Mouse (Mus musculus): ENCODE results near the gene Prnp. TPM values are rescaled to one million over a fixed set of nuclear protein-coding genes. Genes with fewer than 3 reads are reported as not detected.

Prnp gene
- polyA plus RNA-seq, 1 experiment from 2014 or later = 111 TPM

- H3K9me3 ChIP-seq (replicated peaks; ENCODE audit: control insufficient read depth, low read length) = no peaks in the 10 kb centered on the region
- DNase-seq (ENCODE audit: low spot score) (no peak), ATAC-seq (no peak)
- peaks cover 3% of the 10 kb centered on the region; the same call in 1 of the 2 replicates for H3K27me3 ChIP-seq (replicated peaks; ENCODE audit: control insufficient read depth, insufficient read depth, low read length)
- WGBS = 55% methylated on average over 9 of the region's 9 CpGs
- no peak overlapping the region for H3K27ac ChIP-seq (ENCODE audit: low read depth, low read length)
- H3K4me3 ChIP-seq (ENCODE audit: low read depth, low read length) = no peak overlapping the region
- H3K4me1 ChIP-seq (ENCODE audit: control insufficient read depth, insufficient read depth, low read length) = no peaks in the 10 kb centered on the region
- no peak overlapping the region for H3K4me2 ChIP-seq (ENCODE audit: low read length)
- no peak overlapping the region for H3K9ac ChIP-seq (ENCODE audit: low read length)
- H3K36me3 ChIP-seq (ENCODE audit: control insufficient read depth, insufficient read depth, low read length) = no peaks in the 10 kb centered on the region
Observed at GRCm38 (mm10) chr2:131957731-131958222, 48.0 kb downstream of the Prnp start.

DNA sequence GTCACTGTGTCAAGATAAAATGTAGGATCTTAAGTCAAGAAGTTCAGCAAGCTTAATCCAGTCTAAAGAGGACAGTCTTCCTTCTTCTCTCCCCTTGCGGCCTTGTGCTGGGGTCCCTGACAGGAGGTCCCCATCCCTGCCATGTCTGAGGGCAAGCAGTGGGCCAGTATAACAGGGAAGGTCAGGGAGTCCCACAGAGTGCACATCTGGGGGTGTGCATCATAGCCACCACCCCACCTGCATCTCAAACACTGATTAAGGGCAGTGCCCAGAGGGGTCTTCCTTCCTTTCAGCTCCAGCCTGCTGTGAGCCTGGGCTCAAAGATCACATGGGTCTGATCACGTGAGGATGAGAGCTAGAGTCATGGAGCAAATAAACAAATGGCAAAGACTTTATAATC is 51.9 kb downstream of the Prnp start:
- Histone ChIP-seq H3K4me3 (ENCODE audit: low read depth, low read length) (no peak overlapping the region), H3K9ac (ENCODE audit: low read length) (no peak overlapping the region), H3K36me3 (ENCODE audit: control insufficient read depth, insufficient read depth, low read length) (no peaks in the 10 kb centered on the region), H3K27me3 (replicated peaks; ENCODE audit: control insufficient read depth, insufficient read depth, low read length) (no peaks in the 10 kb centered on the region), H3K4me1 (ENCODE audit: control insufficient read depth, insufficient read depth, low read length) (no peaks in the 10 kb centered on the region), H3K9me3 (replicated peaks; ENCODE audit: control insufficient read depth, low read length) (no peaks in the 10 kb centered on the region), H3K4me2 (ENCODE audit: low read length) (no peak overlapping the region), H3K27ac (ENCODE audit: low read depth, low read length) (no peak overlapping the region)
- ATAC-seq (no peak), DNase-seq (ENCODE audit: low spot score) (no peak)
- 83% methylated on average over 2 of the region's 2 CpGs for WGBS

DNA sequence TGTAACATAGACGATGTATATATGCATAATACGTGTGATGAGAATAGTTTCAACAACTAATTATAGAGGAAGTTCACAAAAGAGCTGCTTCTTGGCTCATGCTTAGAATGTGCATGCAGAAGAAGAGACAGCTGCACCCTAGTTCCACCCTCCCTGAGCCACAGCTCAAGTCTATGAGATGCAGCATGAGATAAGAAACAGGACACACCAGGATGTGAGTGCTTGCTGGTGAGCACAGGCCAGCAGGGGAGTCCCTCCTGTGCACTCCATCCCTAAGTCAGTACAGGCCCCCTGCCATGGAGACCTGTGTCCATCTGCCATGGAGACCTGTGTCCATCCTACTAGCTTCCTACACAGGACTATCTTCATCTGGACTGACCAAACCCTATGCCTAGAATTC is 60.9 kb downstream of the Prnp start:
- H3K4me2 ChIP-seq (ENCODE audit: low read length) = no peak overlapping the region
- WGBS = 96% methylated on average over 2 of the region's 2 CpGs

DNA sequence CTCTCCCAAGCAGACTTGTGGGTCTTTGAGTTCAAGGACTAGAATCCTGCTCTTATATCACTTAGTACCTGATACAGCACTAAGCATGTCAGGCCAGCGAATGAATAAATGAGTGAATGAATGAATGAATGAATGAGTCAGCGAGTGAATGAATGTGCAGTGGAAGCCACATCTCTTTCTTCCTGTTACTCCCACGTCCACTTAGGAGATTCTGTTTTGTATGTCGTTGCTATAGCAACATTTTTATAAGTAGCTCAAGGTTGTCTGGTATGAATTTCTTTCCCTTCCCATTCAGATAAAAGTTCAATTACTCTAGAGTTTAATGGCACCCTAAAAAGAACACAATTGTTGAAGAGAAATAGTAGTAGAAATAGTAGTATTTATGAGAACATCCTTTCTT is 61.4 kb downstream of the Prnp start:
- Histone ChIP-seq H3K27me3 (replicated peaks; ENCODE audit: control insufficient read depth, insufficient read depth, low read length) (no peaks in the 10 kb centered on the region), H3K4me1 (ENCODE audit: control insufficient read depth, insufficient read depth, low read length) (no peaks in the 10 kb centered on the region), H3K4me2 (ENCODE audit: low read length) (no peak overlapping the region), H3K9ac (ENCODE audit: low read length) (no peak overlapping the region), H3K4me3 (ENCODE audit: low read depth, low read length) (no peak overlapping the region), H3K27ac (ENCODE audit: low read depth, low read length) (no peak overlapping the region), H3K36me3 (ENCODE audit: control insufficient read depth, insufficient read depth, low read length) (no peaks in the 10 kb centered on the region), H3K9me3 (replicated peaks; ENCODE audit: control insufficient read depth, low read length) (no peaks in the 10 kb centered on the region)
- no peak for DNase-seq (ENCODE audit: low spot score)
- 81% methylated on average over 4 of the region's 4 CpGs for WGBS
- no peak for ATAC-seq

More for the DNA sequence above, 60.9 kb downstream of the Prnp start:
- Histone ChIP-seq H3K9ac (ENCODE audit: low read length) (no peak overlapping the region), H3K27me3 (replicated peaks; ENCODE audit: control insufficient read depth, insufficient read depth, low read length) (no peaks in the 10 kb centered on the region), H3K4me3 (ENCODE audit: low read depth, low read length) (no peak overlapping the region), H3K4me1 (ENCODE audit: control insufficient read depth, insufficient read depth, low read length) (no peaks in the 10 kb centered on the region), H3K27ac (ENCODE audit: low read depth, low read length) (no peak overlapping the region), H3K9me3 (replicated peaks; ENCODE audit: control insufficient read depth, low read length) (no peaks in the 10 kb centered on the region), H3K36me3 (ENCODE audit: control insufficient read depth, insufficient read depth, low read length) (no peaks in the 10 kb centered on the region)
- DNase-seq (ENCODE audit: low spot score) = no peak
- ATAC-seq = no peak

DNA sequence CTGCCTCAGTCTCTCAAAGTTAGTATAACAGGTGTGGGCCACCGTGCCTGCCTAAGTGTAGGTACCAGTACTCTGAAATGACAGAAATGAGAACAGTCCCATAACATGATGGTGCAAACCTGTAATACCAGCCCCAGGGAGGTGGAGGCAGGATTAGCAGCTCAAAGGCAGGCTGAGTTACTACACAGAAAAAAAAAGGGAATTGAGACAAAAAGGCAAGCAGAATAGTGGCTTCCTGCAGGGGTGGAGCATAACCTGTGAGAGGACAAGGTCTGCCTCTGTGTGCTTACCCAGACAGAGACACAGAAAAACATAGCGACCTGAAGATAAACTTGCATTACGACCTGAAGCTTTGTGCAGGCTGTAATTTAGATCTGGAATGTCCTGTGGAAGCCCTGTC is 66.9 kb downstream of the Prnp start:
- H3K9me3 ChIP-seq (replicated peaks; ENCODE audit: control insufficient read depth, low read length) = no peaks in the 10 kb centered on the region
- H3K4me2 ChIP-seq (ENCODE audit: low read length) = no peak overlapping the region
- H3K9ac ChIP-seq (ENCODE audit: low read length) = no peak overlapping the region
- no peaks in the 10 kb centered on the region for H3K27me3 ChIP-seq (replicated peaks; ENCODE audit: control insufficient read depth, insufficient read depth, low read length)
- H3K4me1 ChIP-seq (ENCODE audit: control insufficient read depth, insufficient read depth, low read length) = no peaks in the 10 kb centered on the region
- ATAC-seq (no peak), DNase-seq (ENCODE audit: low spot score) (no peak)
- H3K27ac ChIP-seq (ENCODE audit: low read depth, low read length) = no peak overlapping the region
- no peak overlapping the region for H3K4me3 ChIP-seq (ENCODE audit: low read depth, low read length)
- 81% methylated on average over 3 of the region's 3 CpGs for WGBS
- no peaks in the 10 kb centered on the region for H3K36me3 ChIP-seq (ENCODE audit: control insufficient read depth, insufficient read depth, low read length)

- Histone ChIP-seq H3K36me3 (ENCODE audit: control insufficient read depth, insufficient read depth, low read length) (no peaks in the 10 kb centered on the region), H3K4me1 (ENCODE audit: control insufficient read depth, insufficient read depth, low read length) (no peaks in the 10 kb centered on the region), H3K4me2 (ENCODE audit: low read length) (no peak overlapping the region), H3K27me3 (replicated peaks; ENCODE audit: control insufficient read depth, insufficient read depth, low read length) (no peaks in the 10 kb centered on the region), H3K9ac (ENCODE audit: low read length) (no peak overlapping the region), H3K4me3 (ENCODE audit: low read depth, low read length) (no peak overlapping the region), H3K27ac (ENCODE audit: low read depth, low read length) (no peak overlapping the region), H3K9me3 (replicated peaks; ENCODE audit: control insufficient read depth, low read length) (no peaks in the 10 kb centered on the region)
- DNase-seq (ENCODE audit: low spot score) (no peak), ATAC-seq (no peak)
- WGBS = 45% methylated on average over 9 of the region's 9 CpGs
Observed at GRCm38 (mm10) chr2:131980866-131981265, 71.1 kb downstream of the Prnp start.

DNA sequence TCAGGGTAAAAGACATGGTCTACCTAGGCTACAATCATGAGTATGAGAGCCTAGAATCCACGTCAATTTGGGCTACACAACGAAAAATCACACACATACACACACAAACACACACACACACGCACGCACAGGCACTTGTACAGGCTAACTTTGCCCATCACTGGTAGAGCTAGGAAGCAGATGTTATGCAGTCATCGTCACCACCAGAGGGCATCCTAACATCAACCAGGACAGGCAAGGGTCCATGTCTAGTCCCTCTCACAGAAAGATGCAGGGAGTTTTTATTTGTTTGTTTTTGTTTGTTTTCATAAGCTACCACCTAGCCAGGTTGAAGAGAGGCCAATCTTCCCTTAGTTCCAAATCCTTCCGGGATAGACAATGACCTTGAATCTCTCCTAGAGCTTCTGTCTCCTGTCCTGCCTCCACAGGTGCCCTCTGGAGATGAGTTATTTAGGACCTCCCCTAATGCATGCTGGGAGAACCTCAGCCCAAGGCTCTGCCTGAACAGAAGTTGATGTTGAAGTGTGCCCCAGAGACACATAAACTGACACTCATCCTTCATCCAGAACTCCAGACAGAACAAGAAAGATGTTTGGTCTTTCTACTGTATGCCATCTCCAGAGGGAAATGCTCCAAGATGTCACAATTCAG is 72.9 kb downstream of the Prnp start:
- no peaks in the 10 kb centered on the region for H3K36me3 ChIP-seq (ENCODE audit: control insufficient read depth, insufficient read depth, low read length)
- DNase-seq (ENCODE audit: low spot score) = peak; percentile 86
- H3K4me1 ChIP-seq (ENCODE audit: control insufficient read depth, insufficient read depth, low read length) = no peaks in the 10 kb centered on the region
- no peak overlapping the region for H3K9ac ChIP-seq (ENCODE audit: low read length)
- ATAC-seq = peak; percentile 89
- no peak overlapping the region for H3K27ac ChIP-seq (ENCODE audit: low read depth, low read length)
- WGBS = 16% methylated on average over 6 of the region's 6 CpGs
- H3K27me3 ChIP-seq (replicated peaks; ENCODE audit: control insufficient read depth, insufficient read depth, low read length) = no peaks in the 10 kb centered on the region
- no peak overlapping the region for H3K4me2 ChIP-seq (ENCODE audit: low read length)
- no peak overlapping the region for H3K4me3 ChIP-seq (ENCODE audit: low read depth, low read length)
- no peaks in the 10 kb centered on the region for H3K9me3 ChIP-seq (replicated peaks; ENCODE audit: control insufficient read depth, low read length)

DNA sequence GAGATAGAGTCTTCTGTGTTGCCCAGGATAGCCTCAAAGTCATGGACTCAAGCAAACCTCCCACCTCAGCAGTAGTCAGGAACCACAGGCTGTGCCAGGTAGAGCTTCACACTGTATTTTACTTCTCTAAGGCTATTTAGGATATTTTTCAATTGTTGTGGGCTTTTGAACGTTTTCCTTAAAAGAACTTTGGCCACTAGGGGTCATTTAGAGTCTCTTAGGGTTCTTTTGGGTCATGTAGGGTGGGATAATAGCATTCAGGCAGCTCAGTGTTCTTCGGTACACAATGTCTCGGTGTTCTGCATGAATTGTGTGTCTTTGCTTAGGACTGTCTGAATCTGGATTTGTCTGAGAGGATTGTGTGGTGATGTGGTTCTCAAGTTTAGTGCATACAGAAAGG is 78.2 kb downstream of the Prnp start:
- Histone ChIP-seq H3K9ac (ENCODE audit: low read length) (no peak overlapping the region), H3K27ac (ENCODE audit: low read depth, low read length) (no peak overlapping the region), H3K4me1 (ENCODE audit: control insufficient read depth, insufficient read depth, low read length) (no peaks in the 10 kb centered on the region), H3K9me3 (replicated peaks; ENCODE audit: control insufficient read depth, low read length) (no peaks in the 10 kb centered on the region), H3K36me3 (ENCODE audit: control insufficient read depth, insufficient read depth, low read length) (no peaks in the 10 kb centered on the region), H3K27me3 (replicated peaks; ENCODE audit: control insufficient read depth, insufficient read depth, low read length) (no peaks in the 10 kb centered on the region), H3K4me2 (ENCODE audit: low read length) (no peak overlapping the region), H3K4me3 (ENCODE audit: low read depth, low read length) (no peak overlapping the region)
- 44% methylated on average over 3 of the region's 3 CpGs for WGBS
- ATAC-seq (no peak), DNase-seq (ENCODE audit: low spot score) (no peak)

Measured in forebrain, embryonic 14.5 days (tissue).